Mouse (Mus musculus) limb, embryonic 10.5 days (tissue): ENCODE data around the gene Hoxd3. TPM values are rescaled to one million over a fixed set of nuclear protein-coding genes. Genes with fewer than 3 reads are reported as not detected.
A peak's percentile ranks its signal among the peaks of the same experiment; 100 is the strongest.

Source experiments
- DNase-seq: peaks from one replicate; pipeline ENCODE4 v3.0.0-alpha.2; 2017; ENCODE audit warnings: low spot score
- H3K27ac ChIP-seq: fragments of 300-500 bp; sonication (generic); 2 replicates; pipeline ENCODE4 v1.5.1; 2016; ENCODE audit warnings: mild to moderate bottlenecking
- H3K27me3 ChIP-seq: fragments of 300-500 bp; sonication (generic); 2 replicates; pipeline ENCODE4 v1.6.1; 2016; ENCODE audit warnings: low read depth, mild to moderate bottlenecking; ENCODE audit not compliant: poor library complexity, severe bottlenecking
- H3K36me3 ChIP-seq: fragments of 300-500 bp; sonication (generic); 2 replicates; pipeline ENCODE4 v1.6.1; 2016; ENCODE audit warnings: mild to moderate bottlenecking, moderate library complexity
- H3K4me1 ChIP-seq: fragments of 300-500 bp; sonication (generic); 2 replicates; pipeline ENCODE4 v1.6.1; 2016
- H3K4me3 ChIP-seq: fragments of 300-500 bp; sonication (generic); 2 replicates; pipeline ENCODE4 v1.5.1; 2016; ENCODE audit warnings: mild to moderate bottlenecking, moderate library complexity
- H3K9me3 ChIP-seq: fragments of 300-500 bp; sonication (generic); replicated peaks from 2 replicates; pipeline ENCODE4 v1.6.1; 2016; ENCODE audit warnings: mild to moderate bottlenecking
- WGBS: fragments of 180-500 bp; shearing (Covaris S2); methylation state at CpG from one replicate; pipeline ENCODE4 v1.1.7; 2016; 5-methylcytosine and 5-hydroxymethylcytosine counted together
- polyA plus RNA-seq: library from polyadenylated mRNA; unstranded; fragments of >200 nt; fragmentation: Nextera tagmentation; extraction: Ambion mirVana; gene quantifications from 2 replicates; pipeline ENCODE4 v1.2.1, GENCODE M21; 2016

Hoxd3 gene
- polyA plus RNA-seq, 1 experiment from 2014 or later, result 1.4 TPM

DNA sequence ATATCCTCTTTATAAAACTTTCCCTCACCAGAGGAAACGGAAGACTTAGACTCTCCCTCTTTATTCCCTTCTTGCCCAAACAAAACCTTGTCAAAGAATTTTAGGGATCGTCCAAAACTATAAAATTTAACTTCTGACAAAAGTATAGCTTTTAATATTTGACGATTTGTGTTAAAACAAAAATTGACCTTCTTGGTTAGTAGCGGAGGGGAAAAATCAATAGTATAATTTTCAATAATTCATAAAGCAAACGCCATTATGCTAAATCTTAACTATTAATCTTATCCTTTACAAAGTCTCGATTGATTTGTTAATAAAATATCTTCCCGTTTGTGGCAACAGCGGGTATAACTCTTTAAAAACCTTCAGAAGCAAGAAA lies 21.4 kb upstream of the Hoxd3 start:
- Histone ChIP-seq H3K27me3 (peaks cover 61% of the 10 kb centered on the region), H3K27ac (peak overlapping the region; percentile 99), H3K4me1 (peaks cover 50% of the 10 kb centered on the region), H3K9me3 (no peaks in the 10 kb centered on the region), H3K36me3 (peaks cover 34% of the 10 kb centered on the region), H3K4me3 (peak overlapping the region; percentile 80)
- 7% methylated on average over 8 of the region's 8 CpGs for whole genome bisulfite sequencing
- DNase-seq, result no peak

DNA sequence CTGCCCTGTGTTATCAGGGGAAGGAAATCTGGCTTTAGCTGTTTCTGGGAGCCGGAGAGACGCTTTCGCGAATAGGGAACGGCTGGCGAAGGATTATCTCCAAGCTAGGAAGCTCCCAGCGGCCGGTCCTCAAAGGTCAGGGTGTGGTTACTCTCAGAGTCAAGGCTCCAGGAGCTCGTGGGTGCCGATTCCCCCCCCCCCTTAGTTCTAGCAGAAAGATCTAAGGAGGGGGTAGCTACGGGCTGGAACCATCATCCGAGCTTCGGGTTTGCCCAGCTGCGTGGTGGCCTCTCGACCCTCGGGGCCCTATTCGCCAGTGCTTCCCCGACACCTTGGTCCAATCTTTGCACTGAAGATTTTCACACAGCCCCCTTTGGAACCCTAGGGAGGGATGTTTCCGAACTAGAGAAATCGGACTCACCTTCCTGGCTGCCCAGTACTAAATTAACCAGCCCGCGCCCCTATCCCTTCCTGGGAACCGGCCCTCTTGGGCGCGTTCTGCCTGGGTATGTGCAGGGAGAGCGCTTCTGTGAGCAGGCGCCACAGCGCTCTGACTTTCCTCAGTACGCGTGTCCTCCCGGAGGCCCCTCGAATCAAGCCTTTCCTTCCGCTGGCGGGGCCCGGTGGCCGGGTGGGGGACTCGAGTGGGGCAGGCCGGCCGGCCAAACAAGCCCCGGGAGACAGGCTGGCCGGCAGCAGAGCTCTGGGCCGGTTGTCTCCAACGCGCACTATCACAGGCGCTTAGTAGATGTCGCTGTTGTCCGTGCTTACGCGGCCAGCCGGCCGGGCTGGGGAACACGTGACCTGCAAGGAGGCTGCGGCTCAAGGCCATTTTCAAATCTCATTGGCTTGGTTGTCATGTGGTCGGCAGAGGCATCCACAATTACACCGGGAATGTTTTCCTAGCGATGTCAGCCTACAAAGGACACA lies 20.4 kb upstream of the Hoxd3 start, which contains the start of gene Hoxd10:
Gene Hoxd10, plus strand, starts transcription at position 903 of the 930 bp plus-strand sequence.
- peaks cover 59% of the 10 kb centered on the region for H3K4me1 ChIP-seq
- H3K9me3 ChIP-seq, result no peaks in the 10 kb centered on the region
- WGBS, result 1% methylated on average over 56 of the region's 56 CpGs
- H3K27me3 ChIP-seq, result peaks cover 66% of the 10 kb centered on the region
- H3K36me3 ChIP-seq, result peaks cover 34% of the 10 kb centered on the region
- peak within 1 kb of the TSS; percentile 80 for H3K4me3 ChIP-seq
- DNase-seq, result peak; percentile 90
- peak within 1 kb of the TSS; percentile 99 for H3K27ac ChIP-seq

DNA sequence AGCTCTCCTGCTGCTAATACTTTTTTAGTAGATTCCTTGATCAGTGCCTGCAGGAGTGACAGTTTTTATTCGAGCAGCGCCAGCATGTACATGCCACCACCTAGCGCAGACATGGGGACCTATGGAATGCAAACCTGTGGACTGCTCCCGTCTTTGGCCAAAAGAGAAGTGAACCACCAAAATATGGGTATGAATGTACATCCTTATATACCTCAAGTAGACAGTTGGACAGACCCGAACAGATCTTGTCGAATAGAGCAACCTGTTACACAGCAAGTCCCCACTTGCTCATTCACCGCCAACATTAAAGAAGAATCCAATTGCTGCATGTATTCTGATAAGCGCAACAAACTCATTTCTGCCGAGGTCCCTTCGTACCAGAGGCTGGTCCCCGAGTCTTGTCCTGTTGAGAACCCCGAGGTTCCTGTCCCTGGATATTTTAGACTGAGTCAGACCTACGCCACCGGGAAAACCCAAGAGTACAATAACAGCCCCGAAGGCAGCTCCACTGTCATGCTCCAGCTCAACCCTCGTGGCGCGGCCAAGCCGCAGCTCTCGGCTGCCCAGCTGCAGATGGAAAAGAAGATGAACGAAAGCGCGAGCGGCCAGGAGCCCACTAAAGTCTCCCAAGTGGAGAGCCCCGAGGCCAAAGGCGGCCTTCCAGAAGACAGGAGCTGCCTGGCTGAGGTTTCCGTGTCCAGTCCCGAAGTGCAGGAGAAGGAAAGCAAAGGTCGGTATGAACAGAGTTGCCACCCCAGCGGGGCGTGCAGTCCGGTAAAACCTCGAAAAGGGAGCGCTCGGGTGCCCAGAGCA lies 19.5 kb upstream of the Hoxd3 start:
- peaks cover 70% of the 10 kb centered on the region for H3K27me3 ChIP-seq
- WGBS, result 3% methylated on average over 35 of the region's 35 CpGs
- peaks cover 63% of the 10 kb centered on the region for H3K4me1 ChIP-seq
- no peak for DNase-seq
- H3K27ac ChIP-seq, result peak overlapping the region; percentile 99
- no peaks in the 10 kb centered on the region for H3K9me3 ChIP-seq
- H3K36me3 ChIP-seq, result peaks cover 31% of the 10 kb centered on the region
- peak overlapping the region; percentile 80 for H3K4me3 ChIP-seq

DNA sequence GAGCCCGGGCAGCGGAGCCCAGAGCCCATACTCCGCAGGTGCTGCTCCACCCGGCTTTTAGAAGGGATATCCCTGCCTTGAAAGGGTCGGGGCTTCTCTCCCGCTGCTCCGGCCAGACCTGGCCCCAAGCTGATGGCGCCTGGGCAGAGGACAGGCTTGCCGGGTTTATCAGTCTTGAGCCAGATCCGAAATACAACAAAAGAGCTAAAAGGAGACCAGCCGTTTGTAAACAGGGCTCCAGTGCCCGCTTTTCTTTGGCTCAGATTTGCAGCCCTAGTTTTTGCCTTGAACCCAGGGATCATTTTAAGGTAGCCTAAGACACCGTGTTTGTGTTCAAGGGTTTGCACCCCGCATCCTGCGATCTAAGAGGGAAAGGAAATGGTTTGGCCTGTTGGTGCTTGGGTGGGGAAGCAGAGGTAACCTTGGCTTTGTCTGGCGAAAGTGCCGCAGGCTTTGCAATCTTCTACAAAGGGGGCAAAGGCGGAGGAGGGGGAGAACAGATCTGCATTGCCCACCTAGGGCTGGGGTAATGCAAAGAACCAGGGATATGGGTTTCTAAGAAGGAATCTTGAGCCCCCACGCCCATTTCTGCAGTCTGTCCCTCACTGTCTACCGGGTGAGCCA lies 18.8 kb upstream of the Hoxd3 start:
- H3K27ac ChIP-seq, result peak overlapping the region; percentile 99
- peak overlapping the region; percentile 80 for H3K4me3 ChIP-seq
- peaks cover 24% of the 10 kb centered on the region for H3K36me3 ChIP-seq
- WGBS, result under 1% methylated on average over 20 of the region's 20 CpGs
- no peaks in the 10 kb centered on the region for H3K9me3 ChIP-seq
- DNase-seq, result no peak
- peaks cover 68% of the 10 kb centered on the region for H3K27me3 ChIP-seq
- peaks cover 60% of the 10 kb centered on the region for H3K4me1 ChIP-seq

DNA sequence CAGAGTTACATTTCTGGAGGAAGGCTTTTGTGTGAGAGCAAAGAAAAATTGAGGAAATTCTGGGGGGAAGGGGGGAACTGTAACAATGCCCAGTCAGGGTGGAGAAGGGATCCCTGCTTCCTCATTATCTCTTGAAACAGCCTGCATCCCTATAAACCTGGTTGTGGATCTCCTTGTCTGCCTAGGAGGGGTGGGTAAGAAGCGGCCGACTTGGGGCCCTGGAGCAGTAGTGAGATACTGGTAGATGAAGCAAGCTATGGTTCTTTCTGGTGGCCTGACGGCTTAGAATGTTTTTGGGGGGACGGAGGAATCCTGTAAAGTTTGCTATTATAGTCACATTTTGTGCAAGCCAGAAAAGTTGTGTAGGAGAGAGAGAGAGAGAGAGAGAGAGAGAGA lies 18.3 kb upstream of the Hoxd3 start:
- Histone ChIP-seq H3K27me3 (peaks cover 65% of the 10 kb centered on the region), H3K4me3 (peak overlapping the region; percentile 80), H3K9me3 (no peaks in the 10 kb centered on the region), H3K36me3 (peaks cover 24% of the 10 kb centered on the region), H3K27ac (peak overlapping the region; percentile 99), H3K4me1 (peaks cover 62% of the 10 kb centered on the region)
- peak; percentile 52 for DNase-seq
- 3% methylated on average over 4 of the region's 4 CpGs for WGBS

DNA sequence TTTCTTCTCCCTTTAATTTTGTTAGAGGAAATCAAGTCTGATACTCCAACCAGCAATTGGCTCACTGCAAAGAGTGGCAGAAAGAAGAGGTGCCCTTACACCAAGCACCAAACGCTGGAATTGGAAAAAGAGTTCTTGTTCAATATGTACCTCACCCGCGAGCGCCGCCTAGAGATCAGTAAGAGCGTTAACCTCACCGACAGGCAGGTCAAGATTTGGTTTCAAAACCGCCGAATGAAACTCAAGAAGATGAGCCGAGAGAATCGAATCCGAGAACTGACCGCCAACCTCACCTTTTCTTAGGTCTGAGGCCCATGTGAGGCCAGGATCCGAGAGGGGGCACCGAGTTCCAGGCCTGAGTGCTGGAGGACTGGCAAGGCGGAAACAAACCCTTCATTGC lies 17.7 kb upstream of the Hoxd3 start:
- H3K4me1 ChIP-seq, result peaks cover 60% of the 10 kb centered on the region
- peak overlapping the region; percentile 80 for H3K4me3 ChIP-seq
- peaks cover 24% of the 10 kb centered on the region for H3K36me3 ChIP-seq
- peak; percentile 77 for DNase-seq
- H3K27ac ChIP-seq, result peak overlapping the region; percentile 99
- peaks cover 62% of the 10 kb centered on the region for H3K27me3 ChIP-seq
- H3K9me3 ChIP-seq, result no peaks in the 10 kb centered on the region
- 2% methylated on average over 16 of the region's 16 CpGs for WGBS

DNA sequence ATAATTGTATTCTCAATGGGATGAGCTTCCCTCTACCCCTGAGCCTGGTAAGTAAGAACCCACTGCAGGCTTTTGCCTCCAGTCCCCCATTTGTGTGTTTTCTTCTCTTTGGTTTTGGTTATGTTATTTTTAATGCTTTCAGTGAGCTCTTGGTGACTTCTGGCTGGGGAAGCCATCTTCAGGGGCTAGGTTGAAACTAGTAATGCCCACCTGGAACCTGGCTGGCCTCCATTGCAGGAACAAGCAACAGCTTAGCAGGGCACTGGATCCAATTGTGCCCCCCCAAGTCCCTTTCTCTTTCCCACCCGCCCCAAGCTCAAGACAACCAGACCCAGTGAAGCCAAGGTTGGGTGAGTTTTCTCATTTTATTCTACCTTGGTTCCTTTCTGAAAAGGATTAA lies 16.3 kb upstream of the Hoxd3 start:
- Histone ChIP-seq H3K9me3 (no peaks in the 10 kb centered on the region), H3K36me3 (peaks cover 24% of the 10 kb centered on the region), H3K4me1 (peaks cover 68% of the 10 kb centered on the region), H3K4me3 (peak overlapping the region; percentile 80), H3K27ac (peak overlapping the region; percentile 99), H3K27me3 (peaks cover 69% of the 10 kb centered on the region)
- peak; percentile 48 for DNase-seq
- 13% methylated on average over 1 of the region's 1 CpGs for WGBS

DNA sequence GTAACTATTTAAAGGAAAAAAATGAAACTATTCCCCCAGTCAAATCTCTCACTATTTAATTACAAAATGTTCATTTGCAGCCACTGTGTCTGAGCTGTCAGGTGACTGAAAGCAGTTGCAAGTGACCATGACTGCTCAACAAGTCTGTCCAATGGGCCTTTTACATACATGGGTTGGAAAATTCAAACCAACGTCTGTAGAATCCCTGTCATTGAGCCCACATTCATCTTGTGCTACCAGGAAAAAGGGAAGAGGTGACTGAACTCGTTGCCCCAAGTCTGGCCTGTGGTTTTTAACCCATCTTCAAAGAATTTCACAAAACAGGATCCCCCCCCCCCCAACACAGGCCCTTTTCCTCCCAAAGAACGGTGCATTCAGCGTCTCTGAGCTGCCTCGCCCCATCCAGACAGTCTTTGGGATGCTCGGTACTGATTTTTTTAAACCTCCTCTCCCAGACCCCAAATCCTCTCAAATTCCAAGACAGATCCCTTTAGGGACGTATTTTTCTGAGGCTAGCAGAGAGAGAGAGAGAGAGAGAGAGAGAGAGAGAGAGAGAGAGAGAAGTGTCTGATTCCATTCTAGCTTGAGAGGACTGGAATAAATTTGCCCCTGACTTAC lies 15.8 kb upstream of the Hoxd3 start:
- DNase-seq, result peak; percentile 49
- Histone ChIP-seq H3K27me3 (peaks cover 73% of the 10 kb centered on the region), H3K36me3 (peaks cover 24% of the 10 kb centered on the region), H3K4me3 (peak overlapping the region; percentile 80), H3K27ac (peak overlapping the region; percentile 99), H3K4me1 (peaks cover 73% of the 10 kb centered on the region), H3K9me3 (no peaks in the 10 kb centered on the region)
- WGBS, result 1% methylated on average over 7 of the region's 7 CpGs

DNA sequence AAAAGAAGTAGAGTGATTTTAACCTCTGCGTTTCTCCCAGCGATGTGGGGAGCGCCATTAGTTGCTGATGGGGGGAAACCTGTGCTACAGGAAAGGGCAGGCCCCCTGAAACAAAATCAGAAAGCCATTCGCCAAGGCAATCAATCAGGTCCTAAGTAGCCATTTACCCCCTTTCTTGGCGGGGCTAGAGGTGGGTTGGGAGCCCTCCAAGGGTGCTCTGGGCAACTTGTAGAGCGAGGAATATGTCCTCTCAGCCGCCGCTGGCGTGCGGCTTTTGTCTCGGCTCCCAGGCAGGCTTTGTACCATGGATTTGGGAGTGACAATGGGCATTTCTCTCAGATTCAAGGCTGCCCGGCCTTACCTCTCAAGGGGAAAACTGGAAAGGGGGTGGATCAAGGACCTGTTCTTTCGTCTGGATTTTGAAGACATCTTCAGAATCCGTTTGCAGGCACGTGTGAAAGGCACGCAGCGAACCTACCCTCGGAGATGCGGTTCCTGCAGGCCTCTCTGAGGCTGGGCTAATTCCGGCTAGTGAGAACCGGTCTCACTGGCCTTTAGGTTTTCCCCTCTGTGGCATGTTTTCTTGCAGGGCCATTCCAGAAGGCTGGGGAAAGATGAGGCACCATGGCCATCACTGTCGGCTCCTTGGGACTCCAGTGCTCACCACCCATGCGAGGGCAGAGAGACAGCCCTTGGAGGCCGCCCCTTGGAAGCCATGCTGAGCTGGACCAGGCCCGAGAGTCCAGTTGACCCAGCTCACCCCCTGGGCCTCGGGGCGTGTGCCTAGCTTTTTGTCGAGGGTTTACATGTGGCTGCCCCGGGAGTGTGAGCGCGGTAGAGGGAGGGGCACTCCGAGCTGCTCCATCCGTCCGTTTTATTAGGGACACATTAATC lies 15.0 kb upstream of the Hoxd3 start:
- under 1% methylated on average over 34 of the region's 34 CpGs for WGBS
- Histone ChIP-seq H3K4me3 (peak overlapping the region; percentile 80), H3K27ac (peak overlapping the region; percentile 99), H3K27me3 (peaks cover 68% of the 10 kb centered on the region), H3K9me3 (no peaks in the 10 kb centered on the region), H3K36me3 (peaks cover 21% of the 10 kb centered on the region), H3K4me1 (peaks cover 75% of the 10 kb centered on the region)
- peak; percentile 80 for DNase-seq

DNA sequence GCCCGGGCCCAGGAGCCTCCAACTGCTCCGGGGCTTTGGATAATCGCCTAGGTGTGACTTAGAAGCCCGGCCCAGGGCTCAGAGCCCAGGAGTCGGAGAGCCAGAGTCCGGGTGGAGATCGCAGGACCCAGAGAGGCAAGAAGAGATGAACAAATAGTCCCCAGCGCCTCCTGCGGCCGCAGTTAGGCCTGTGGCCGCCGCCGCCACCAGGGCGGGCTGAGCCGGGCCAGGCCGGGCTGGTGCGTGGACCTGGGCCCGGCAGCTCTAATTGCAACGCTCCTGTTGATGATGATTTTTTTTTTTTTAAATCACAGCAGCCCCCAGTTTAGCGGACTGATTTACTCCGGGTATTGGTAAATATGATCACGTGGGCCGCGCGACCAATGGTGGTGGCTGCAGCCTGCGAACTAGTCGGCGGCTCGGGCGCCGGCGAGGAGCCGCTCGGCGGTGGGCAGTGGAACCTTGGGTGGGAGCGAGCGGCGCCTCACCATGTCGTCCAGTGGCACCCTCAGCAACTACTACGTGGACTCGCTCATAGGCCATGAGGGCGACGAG lies 14.1 kb upstream of the Hoxd3 start, which contains the start of gene Hoxd9:
Gene Hoxd9, plus strand, starts transcription at position 161 of the 555 bp plus-strand sequence.
- Histone ChIP-seq H3K4me1 (peaks cover 74% of the 10 kb centered on the region), H3K27me3 (peaks cover 58% of the 10 kb centered on the region), H3K4me3 (peak within 1 kb of the TSS; percentile 80), H3K36me3 (peaks cover 14% of the 10 kb centered on the region), H3K9me3 (no peaks in the 10 kb centered on the region), H3K27ac (peak within 1 kb of the TSS; percentile 99)
- DNase-seq, result peak; percentile 88
- WGBS, result under 1% methylated on average over 43 of the region's 43 CpGs
